Mouse (Mus musculus) embryonic fibroblast, embryonic 13.5 days (primary cell): ENCODE measurements around the gene Olfr1230. TPM values are rescaled to one million over a fixed set of nuclear protein-coding genes. Genes with fewer than 3 reads are reported as not detected.

Experiments used
- H3K27ac ChIP-seq: 2 replicates; pipeline ENCODE4 v1.5.1; 2012; ENCODE audit warnings: low read length, control low read depth, inconsistent platforms; ENCODE audit not compliant: insufficient read depth
- H3K4me1 ChIP-seq: 2 replicates; pipeline ENCODE4 v1.6.1; 2011; ENCODE audit warnings: low read length; ENCODE audit not compliant: control insufficient read depth, insufficient read depth
- H3K4me3 ChIP-seq: 2 replicates; pipeline ENCODE4 v1.5.1; 2011; ENCODE audit warnings: mild to moderate bottlenecking, control low read depth, low read length; ENCODE audit not compliant: insufficient read depth
- CTCF ChIP-seq: IDR thresholded peaks from 2 replicates; pipeline ENCODE4 v1.5.1; 2011; ENCODE audit warnings: mild to moderate bottlenecking, control low read depth, low read length, moderate library complexity, borderline replicate concordance; ENCODE audit not compliant: insufficient read depth
- POLR2A ChIP-seq: IDR thresholded peaks from 2 replicates; pipeline ENCODE4 v1.6.1; 2011; ENCODE audit warnings: low read depth, mild to moderate bottlenecking, control low read depth, low read length, moderate library complexity
- polyA plus RNA-seq: library from polyadenylated mRNA; stranded (reverse); fragments of >200 nt; gene quantifications from 2 replicates; pipeline ENCODE4 v1.2.4, GENCODE M21; 2011; ENCODE audit warnings: low read depth; ENCODE audit not compliant: missing spikeins, insufficient read length

Gene Olfr1230
- polyA plus RNA-seq = not detected in 2 replicates

DNA sequence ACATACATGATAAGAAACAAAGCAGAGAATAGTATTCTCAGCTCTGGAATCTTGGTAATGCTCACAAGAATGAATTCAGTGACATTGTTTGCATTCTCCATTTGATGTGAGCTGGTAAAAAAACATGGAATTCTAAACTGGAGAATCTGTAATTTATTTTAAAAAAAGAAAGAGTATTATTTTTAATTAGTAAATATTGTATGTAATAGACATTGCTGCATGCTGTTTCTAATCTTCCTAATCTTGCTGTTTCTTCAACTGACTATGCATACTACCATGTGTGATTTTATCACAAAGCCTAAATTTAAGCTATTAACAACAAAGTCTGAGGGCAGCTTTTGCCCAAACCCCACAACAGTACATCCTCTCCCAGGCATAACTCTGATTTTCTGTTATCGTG is at the start of gene Olfr1230:
Gene Olfr1230, minus strand, starts transcription at position 101 of the 400 bp plus-strand sequence.
- H3K27ac ChIP-seq = no peak within 1 kb of the TSS
- no peaks in the 10 kb centered on the region for H3K4me1 ChIP-seq
- no peak within 1 kb of the TSS for H3K4me3 ChIP-seq
- TF ChIP-seq POLR2A = no peak
- TF ChIP-seq CTCF = no peak

- no peak within 1 kb of the TSS for H3K4me3 ChIP-seq
- TF ChIP-seq CTCF (no peak), POLR2A (no peak)
- no peak within 1 kb of the TSS for H3K27ac ChIP-seq
- H3K4me1 ChIP-seq = no peaks in the 10 kb centered on the region
Measured at GRCm38 (mm10) chr2:89342298-89342697, 45.2 kb upstream of the Olfr1230 start, which contains the start of gene Olfr1233. Gene Olfr1233, minus strand, starts transcription at chr2:89342398.

GRCm38 (mm10) chr2:89329575-89329974 is 32.5 kb upstream of the Olfr1230 start, which contains the start of gene Olfr1232:
Gene Olfr1232, minus strand, starts transcription at chr2:89329675.
- TF ChIP-seq POLR2A (no peak), CTCF (no peak)
- Histone ChIP-seq H3K4me3 (no peak within 1 kb of the TSS), H3K4me1 (no peaks in the 10 kb centered on the region), H3K27ac (no peak within 1 kb of the TSS)

GRCm38 (mm10) chr2:89306974-89307373 is 9.9 kb upstream of the Olfr1230 start, which contains the start of gene Olfr1231:
Gene Olfr1231, minus strand, starts transcription at chr2:89307074.
- H3K4me3 ChIP-seq = no peak within 1 kb of the TSS
- H3K4me1 ChIP-seq = no peaks in the 10 kb centered on the region
- H3K27ac ChIP-seq = no peak within 1 kb of the TSS

DNA sequence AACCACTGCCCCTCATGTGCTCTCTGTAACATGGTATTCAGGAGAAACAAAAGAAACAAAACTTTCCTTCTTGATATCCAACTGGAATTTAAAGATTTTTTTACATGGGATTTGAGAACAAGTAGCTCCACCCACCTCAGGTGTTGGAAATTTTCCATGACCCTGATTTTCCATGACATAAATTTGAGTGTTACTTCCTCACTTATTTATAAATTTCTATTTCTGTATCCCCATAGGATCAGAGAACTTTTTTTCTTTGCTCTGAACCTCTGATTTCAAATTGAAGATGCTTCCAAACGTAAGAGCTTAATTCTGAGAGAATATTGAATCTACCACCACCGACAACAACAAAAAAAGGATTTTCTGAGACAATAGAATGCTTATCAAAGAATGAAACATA is 9.2 kb downstream of the Olfr1230 start, which contains the start of gene Olfr1229:
Gene Olfr1229, minus strand, starts transcription at position 101 of the 400 bp plus-strand sequence.
- TF ChIP-seq CTCF = no peak
- TF ChIP-seq POLR2A = no peak
- H3K27ac ChIP-seq = no peak within 1 kb of the TSS
- H3K4me3 ChIP-seq = no peak within 1 kb of the TSS
- H3K4me1 ChIP-seq = no peaks in the 10 kb centered on the region

More at GRCm38 (mm10) chr2:89306974-89307373, 9.9 kb upstream of the Olfr1230 start, which contains the start of gene Olfr1231:
- TF ChIP-seq POLR2A = no peak
- no peak for TF ChIP-seq CTCF

GRCm38 (mm10) chr2:89253962-89254361 is 43.1 kb downstream of the Olfr1230 start, which contains the start of gene Olfr1228:
Gene Olfr1228, minus strand, starts transcription at chr2:89254062.
- H3K4me3 ChIP-seq = no peak within 1 kb of the TSS
- H3K27ac ChIP-seq = no peak within 1 kb of the TSS
- TF ChIP-seq CTCF (no peak), POLR2A (no peak)
- no peaks in the 10 kb centered on the region for H3K4me1 ChIP-seq

Other genes with a start within 250 kb of the Olfr1230 start
- gene Olfr1218, start 236.1 kb downstream of the Olfr1230 start, polyA plus RNA-seq = not detected in 2 replicates
- gene Olfr1219, start 213.8 kb downstream of the Olfr1230 start, polyA plus RNA-seq = not detected in 2 replicates
- gene Olfr1220, start 190.4 kb downstream of the Olfr1230 start, polyA plus RNA-seq = not detected in 2 replicates
- gene Olfr1221, start 180.0 kb downstream of the Olfr1230 start, polyA plus RNA-seq = not detected in 2 replicates
- not detected in 2 replicates for gene Olfr1222, start 164.2 kb downstream of the Olfr1230 start, polyA plus RNA-seq
- not detected in 2 replicates for gene Olfr1223, start 145.7 kb downstream of the Olfr1230 start, polyA plus RNA-seq
- not detected in 2 replicates for gene Olfr1224-ps1, start 133.2 kb downstream of the Olfr1230 start, polyA plus RNA-seq
- not detected in 2 replicates for gene Olfr1225, start 122.6 kb downstream of the Olfr1230 start, polyA plus RNA-seq
- gene Olfr1226, start 97.2 kb downstream of the Olfr1230 start, polyA plus RNA-seq = not detected in 2 replicates
- not detected in 2 replicates for gene Olfr1228, start 43.2 kb downstream of the Olfr1230 start, polyA plus RNA-seq
- gene Olfr1229, start 9.3 kb downstream of the Olfr1230 start, polyA plus RNA-seq = not detected in 2 replicates
- gene Olfr1231, start 9.8 kb upstream of the Olfr1230 start, polyA plus RNA-seq = not detected in 2 replicates
- gene Olfr1232, start 32.4 kb upstream of the Olfr1230 start, polyA plus RNA-seq = not detected in 2 replicates
- not detected in 2 replicates for gene Olfr1233, start 45.1 kb upstream of the Olfr1230 start, polyA plus RNA-seq
- not detected in 2 replicates for gene Olfr1234, start 67.6 kb upstream of the Olfr1230 start, polyA plus RNA-seq
- gene Olfr1238, start 112.4 kb upstream of the Olfr1230 start, polyA plus RNA-seq = not detected in 2 replicates
- gene Olfr1239, start 123.1 kb upstream of the Olfr1230 start, polyA plus RNA-seq = not detected in 2 replicates
- gene Olfr1240, start 145.7 kb upstream of the Olfr1230 start, polyA plus RNA-seq = not detected in 2 replicates
- gene Olfr1241, start 189.9 kb upstream of the Olfr1230 start, polyA plus RNA-seq = not detected in 2 replicates
- gene Olfr1242, start 201.1 kb upstream of the Olfr1230 start, polyA plus RNA-seq = not detected in 2 replicates
- gene Olfr1243, start 234.2 kb upstream of the Olfr1230 start, polyA plus RNA-seq = not detected in 2 replicates